Mouse (Mus musculus) forebrain, embryonic 15.5 days (tissue): Measurements from ENCODE around the gene Cmtr2. TPM values are rescaled to one million over a fixed set of nuclear protein-coding genes. Genes with fewer than 3 reads are reported as not detected.
A peak's percentile ranks its signal among the peaks of the same experiment; 100 is the strongest.

Experiments used
- ATAC-seq: fragments of 200-750 bp; cut with Nextera tagmentation; replicated peaks from 2 replicates; pipeline ENCODE4 v1.8.0; 2017; ENCODE audit warnings: mild to moderate bottlenecking, moderate TSS enrichment, moderate library complexity
- H3K27ac ChIP-seq: fragments of 300-500 bp; sonication (generic); replicated peaks from 2 replicates; pipeline ENCODE4 v1.5.1; 2015; ENCODE audit warnings: mild to moderate bottlenecking, inconsistent platforms
- H3K27me3 ChIP-seq: fragments of 300-500 bp; sonication (generic); 2 replicates; pipeline ENCODE4 v1.6.1; 2015; ENCODE audit warnings: inconsistent platforms
- H3K36me3 ChIP-seq: fragments of 300-500 bp; sonication (generic); 2 replicates; pipeline ENCODE4 v1.6.1; 2015; ENCODE audit warnings: mild to moderate bottlenecking, inconsistent platforms
- H3K4me1 ChIP-seq: fragments of 300-500 bp; sonication (generic); 2 replicates; pipeline ENCODE4 v1.6.1; 2015; ENCODE audit warnings: inconsistent platforms
- H3K4me2 ChIP-seq: fragments of 300-500 bp; sonication (generic); replicated peaks from 2 replicates; pipeline ENCODE4 v1.6.1; 2015; ENCODE audit warnings: mild to moderate bottlenecking, inconsistent platforms
- H3K4me3 ChIP-seq: fragments of 300-500 bp; sonication (generic); 2 replicates; pipeline ENCODE4 v1.5.1; 2015; ENCODE audit warnings: mild to moderate bottlenecking, inconsistent platforms
- H3K9ac ChIP-seq: fragments of 300-500 bp; sonication (generic); replicated peaks from 2 replicates; pipeline ENCODE4 v1.6.1; 2015; ENCODE audit warnings: mild to moderate bottlenecking, inconsistent platforms
- H3K9me3 ChIP-seq: fragments of 300-500 bp; sonication (generic); 2 replicates; pipeline ENCODE4 v1.6.1; 2016; ENCODE audit warnings: inconsistent platforms
- WGBS: fragments of 180-500 bp; shearing (Covaris S2); methylation state at CpG from one replicate; pipeline ENCODE4 v1.1.7; 2015; ENCODE audit warnings: mixed read lengths; 5-methylcytosine and 5-hydroxymethylcytosine counted together
- polyA plus RNA-seq: library from polyadenylated mRNA; unstranded; fragments of >200 nt; fragmentation: Nextera tagmentation; extraction: Ambion mirVana; gene quantifications from 2 replicates; pipeline ENCODE4 v1.2.1, GENCODE M21; 2015

Gene Cmtr2
- polyA plus RNA-seq, result 12.9 and 13.4 TPM in 2 replicates

GRCm38 (mm10) chr8:110215365-110215764 lies at the start of gene Cmtr2:
Gene Cmtr2 (plus strand): TSS chr8:110215665.
- Histone ChIP-seq H3K4me2 (no peak within 1 kb of the TSS), H3K4me1 (peaks cover 25% of the 10 kb centered on the region), H3K9me3 (no peaks in the 10 kb centered on the region), H3K4me3 (no peak within 1 kb of the TSS), H3K9ac (no peak within 1 kb of the TSS), H3K27me3 (no peaks in the 10 kb centered on the region), H3K36me3 (no peaks in the 10 kb centered on the region), H3K27ac (no peak within 1 kb of the TSS)
- ATAC-seq, result no peak
- 81% methylated on average over 7 of the region's 7 CpGs for WGBS

- 78% methylated on average over 8 of the region's 8 CpGs for WGBS
- no peak overlapping the region for H3K9ac ChIP-seq
- H3K4me1 ChIP-seq, result peaks cover 11% of the 10 kb centered on the region
- H3K9me3 ChIP-seq, result no peaks in the 10 kb centered on the region
- H3K36me3 ChIP-seq, result no peaks in the 10 kb centered on the region
- no peak overlapping the region for H3K27ac ChIP-seq
- H3K27me3 ChIP-seq, result peaks cover 13% of the 10 kb centered on the region
- no peak for ATAC-seq
- no peak overlapping the region for H3K4me2 ChIP-seq
- no peak overlapping the region for H3K4me3 ChIP-seq
Measured at GRCm38 (mm10) chr8:110166270-110166669, 49.2 kb upstream of the Cmtr2 start.

GRCm38 (mm10) chr8:110168046-110168445 lies 47.4 kb upstream of the Cmtr2 start, which contains the start of gene Calb2:
Gene Calb2 (minus strand): TSS chr8:110168210.
- Histone ChIP-seq H3K27ac (no peak within 1 kb of the TSS), H3K4me1 (peaks cover 11% of the 10 kb centered on the region), H3K27me3 (peaks cover 13% of the 10 kb centered on the region), H3K9me3 (no peaks in the 10 kb centered on the region), H3K4me2 (peak within 1 kb of the TSS; percentile 43), H3K4me3 (peak within 1 kb of the TSS; percentile 28), H3K36me3 (no peaks in the 10 kb centered on the region), H3K9ac (peak within 1 kb of the TSS; percentile 25; the same call in 1 of the 2 replicates)
- WGBS, result under 1% methylated on average over 33 of the region's 33 CpGs
- ATAC-seq, result peak; percentile 96

- Histone ChIP-seq H3K4me1 (peaks cover 12% of the 10 kb centered on the region), H3K9ac (no peak overlapping the region), H3K4me3 (no peak overlapping the region), H3K27ac (no peak overlapping the region), H3K36me3 (no peaks in the 10 kb centered on the region), H3K9me3 (no peaks in the 10 kb centered on the region), H3K27me3 (peaks cover 13% of the 10 kb centered on the region), H3K4me2 (no peak overlapping the region)
- WGBS, result 48% methylated on average over 6 of the region's 6 CpGs
- no peak for ATAC-seq
Measured at GRCm38 (mm10) chr8:110172161-110172560, 43.3 kb upstream of the Cmtr2 start.

- Histone ChIP-seq H3K4me3 (no peak overlapping the region), H3K4me1 (peaks cover 9% of the 10 kb centered on the region), H3K4me2 (no peak overlapping the region), H3K9me3 (no peaks in the 10 kb centered on the region), H3K9ac (no peak overlapping the region), H3K27me3 (no peaks in the 10 kb centered on the region), H3K27ac (no peak overlapping the region), H3K36me3 (no peaks in the 10 kb centered on the region)
- 85% methylated on average over 4 of the region's 4 CpGs for WGBS
- no peak for ATAC-seq
Measured at GRCm38 (mm10) chr8:110174826-110175225, 40.6 kb upstream of the Cmtr2 start.

- Histone ChIP-seq H3K9ac (0 out of 2 replicates have a peak overlapping the region, but pooled peaks have one; percentile 4), H3K4me3 (no peak overlapping the region), H3K36me3 (no peaks in the 10 kb centered on the region), H3K9me3 (no peaks in the 10 kb centered on the region), H3K27me3 (no peaks in the 10 kb centered on the region), H3K4me2 (0 out of 2 replicates have a peak overlapping the region, but pooled peaks have one; percentile 21), H3K27ac (peak overlapping the region; percentile 44; the same call in 1 of the 2 replicates), H3K4me1 (peaks cover 12% of the 10 kb centered on the region)
- WGBS, result 26% methylated on average over 22 of the region's 22 CpGs
- peak; percentile 90 for ATAC-seq
Measured at GRCm38 (mm10) chr8:110177359-110178155, 37.9 kb upstream of the Cmtr2 start.

- peak; percentile 26 for ATAC-seq
- Histone ChIP-seq H3K9ac (no peak overlapping the region), H3K27ac (no peak overlapping the region; the same call in 1 of the 2 replicates), H3K4me3 (no peak overlapping the region), H3K4me2 (no peak overlapping the region), H3K9me3 (no peaks in the 10 kb centered on the region), H3K27me3 (no peaks in the 10 kb centered on the region), H3K36me3 (no peaks in the 10 kb centered on the region), H3K4me1 (peaks cover 11% of the 10 kb centered on the region)
- 30% methylated on average over 11 of the region's 11 CpGs for WGBS
Measured at GRCm38 (mm10) chr8:110182735-110183367, 32.6 kb upstream of the Cmtr2 start.

- ATAC-seq, result no peak
- Histone ChIP-seq H3K27me3 (no peaks in the 10 kb centered on the region), H3K9ac (no peak overlapping the region), H3K27ac (no peak overlapping the region), H3K4me1 (peaks cover 10% of the 10 kb centered on the region), H3K4me3 (no peak overlapping the region), H3K36me3 (no peaks in the 10 kb centered on the region), H3K4me2 (no peak overlapping the region), H3K9me3 (no peaks in the 10 kb centered on the region)
- 24% methylated on average over 11 of the region's 11 CpGs for WGBS
Measured at GRCm38 (mm10) chr8:110183748-110184147, 31.7 kb upstream of the Cmtr2 start.

GRCm38 (mm10) chr8:110185538-110185937 lies 29.9 kb upstream of the Cmtr2 start:
- ATAC-seq, result no peak
- Histone ChIP-seq H3K36me3 (no peaks in the 10 kb centered on the region), H3K4me1 (peaks cover 22% of the 10 kb centered on the region), H3K4me3 (no peak overlapping the region), H3K27me3 (no peaks in the 10 kb centered on the region), H3K4me2 (no peak overlapping the region), H3K9me3 (no peaks in the 10 kb centered on the region), H3K9ac (no peak overlapping the region), H3K27ac (no peak overlapping the region)
- 84% methylated on average over 4 of the region's 4 CpGs for WGBS

GRCm38 (mm10) chr8:110188961-110189750 lies 26.3 kb upstream of the Cmtr2 start:
- Histone ChIP-seq H3K27me3 (no peaks in the 10 kb centered on the region), H3K36me3 (no peaks in the 10 kb centered on the region), H3K4me1 (peaks cover 12% of the 10 kb centered on the region), H3K9ac (no peak overlapping the region), H3K4me3 (no peak overlapping the region), H3K27ac (peak overlapping the region; percentile 54), H3K4me2 (no peak overlapping the region), H3K9me3 (no peaks in the 10 kb centered on the region)
- 0 out of 2 replicates have a peak, but pooled peaks have one; percentile 38 for ATAC-seq
- 20% methylated on average over 8 of the region's 8 CpGs for WGBS

GRCm38 (mm10) chr8:110196678-110197077 lies 18.8 kb upstream of the Cmtr2 start:
- Histone ChIP-seq H3K4me2 (no peak overlapping the region), H3K36me3 (no peaks in the 10 kb centered on the region), H3K9ac (no peak overlapping the region), H3K9me3 (no peaks in the 10 kb centered on the region), H3K27ac (no peak overlapping the region), H3K4me3 (no peak overlapping the region), H3K27me3 (no peaks in the 10 kb centered on the region), H3K4me1 (no peaks in the 10 kb centered on the region)
- 0% methylated on average over 5 of the region's 5 CpGs for WGBS
- ATAC-seq, result no peak

GRCm38 (mm10) chr8:110201806-110202205 lies 13.7 kb upstream of the Cmtr2 start:
- Histone ChIP-seq H3K27me3 (no peaks in the 10 kb centered on the region), H3K4me2 (no peak overlapping the region), H3K9ac (no peak overlapping the region), H3K9me3 (no peaks in the 10 kb centered on the region), H3K4me3 (no peak overlapping the region), H3K36me3 (no peaks in the 10 kb centered on the region), H3K4me1 (no peaks in the 10 kb centered on the region), H3K27ac (no peak overlapping the region)
- ATAC-seq, result no peak
- 25% methylated on average over 11 of the region's 11 CpGs for WGBS
